Mouse (Mus musculus) adrenal gland, adult 2 months (tissue): ENCODE results near the gene Myrip. TPM values are rescaled to one million over a fixed set of nuclear protein-coding genes. Genes with fewer than 3 reads are reported as not detected.
"Not testable (repeated sequence)": the region's sequence is repeated elsewhere in the genome, so short reads cannot be mapped to it uniquely, and the experiment has no call there.

Experiments used
- DNase-seq: peaks from one replicate; pipeline ENCODE4 v3.0.0; 2021
- long read RNA-seq: library from polyadenylated mRNA; stranded (forward); transcript quantifications from one replicate; pipeline ENCODE4 v2.0.0, GENCODE M21; 2021
- polyA plus RNA-seq: library from polyadenylated mRNA; depleted of rRNA; stranded (reverse); fragments of >200 nt; gene quantifications from 2 replicates; pipeline ENCODE4 v1.2.3, GENCODE M21; 2012; rRNA removed
- total RNA-seq, 2 experiments: library from RNA; stranded (reverse); gene quantifications; 2 replicates each; pipeline ENCODE4 v1.2.3; 2021

Gene Myrip
- total RNA-seq = 1 to 10 TPM; 5.0 to 5.4 TPM
- polyA plus RNA-seq = 1.4 TPM in 2 replicates
- long read RNA-seq, partial matches to known transcripts = 1 of 1 reads
- long read RNA-seq, other reads (novel, unspliced or antisense) = 0 of 1 reads

DNA sequence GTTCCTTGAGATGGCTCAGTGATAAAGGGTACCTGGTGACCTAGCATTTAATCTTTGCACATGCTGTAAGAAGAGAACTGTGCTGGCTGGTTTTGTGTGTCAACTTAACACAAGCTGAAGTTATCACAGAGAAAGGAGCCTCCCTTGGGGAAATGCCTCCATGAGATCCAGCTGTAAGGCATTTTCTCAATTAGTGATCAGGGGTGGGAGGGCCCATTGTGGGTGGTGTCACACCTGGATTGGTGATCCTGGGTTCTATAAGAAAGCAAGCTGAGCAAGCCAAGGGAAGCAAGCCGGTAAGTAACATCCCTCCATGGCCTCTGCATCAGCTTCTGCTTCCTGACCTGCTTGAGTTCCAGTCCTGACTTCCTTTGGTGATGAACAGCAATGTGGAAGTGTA is at the start of gene Myrip:
Gene Myrip, plus strand, starts transcription at position 301 of the 400 bp plus-strand sequence.
- not testable (repeated sequence) for DNase-seq

DNA sequence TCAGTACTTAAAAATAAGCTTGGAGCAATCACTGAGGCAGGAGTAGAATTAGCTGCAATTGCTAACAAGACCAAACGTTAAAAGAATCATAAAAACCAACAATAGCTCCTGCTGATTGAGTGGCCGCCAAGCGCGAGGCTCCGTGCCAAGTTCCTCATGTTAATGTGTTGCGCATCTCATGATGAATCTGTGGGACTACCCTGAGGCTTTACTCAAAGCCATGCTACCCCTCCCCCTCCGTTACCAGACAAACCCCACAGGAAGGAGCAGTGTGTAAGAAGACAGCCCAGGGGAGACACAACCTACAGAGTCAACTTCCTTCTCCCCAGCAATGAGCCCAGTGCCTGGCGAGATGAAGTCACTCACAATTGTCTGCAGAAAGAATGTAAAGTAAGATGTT is 41.5 kb upstream of the Myrip start:
- DNase-seq = no peak

DNA sequence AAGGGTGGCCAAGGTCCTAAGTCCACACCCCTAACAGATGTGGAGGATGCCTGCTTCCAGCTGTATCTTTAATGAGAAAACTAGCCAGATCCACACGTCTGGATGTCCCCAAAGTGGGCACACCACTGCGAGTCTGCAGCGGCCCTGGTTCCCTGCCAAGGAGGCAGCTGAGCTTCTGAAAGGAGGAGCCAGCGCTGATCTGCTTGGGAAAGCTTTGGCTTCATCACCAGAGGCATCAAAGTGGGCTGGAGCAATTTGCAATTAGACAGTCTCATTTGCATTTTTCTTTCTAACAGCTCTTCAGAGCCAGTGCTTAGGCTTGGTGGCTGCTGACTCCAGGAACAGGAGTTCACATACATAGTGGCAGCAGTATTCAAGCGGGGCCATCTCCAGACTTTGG is 37.3 kb upstream of the Myrip start:
- DNase-seq = no peak

- peak; percentile 74 for DNase-seq
These were observed 28.2 kb upstream of the Myrip start for GRCm38 (mm10) chr9:120273083-120273482.

- peak; percentile 55 for DNase-seq
These were observed 26.1 kb upstream of the Myrip start for GRCm38 (mm10) chr9:120275226-120275625.

DNA sequence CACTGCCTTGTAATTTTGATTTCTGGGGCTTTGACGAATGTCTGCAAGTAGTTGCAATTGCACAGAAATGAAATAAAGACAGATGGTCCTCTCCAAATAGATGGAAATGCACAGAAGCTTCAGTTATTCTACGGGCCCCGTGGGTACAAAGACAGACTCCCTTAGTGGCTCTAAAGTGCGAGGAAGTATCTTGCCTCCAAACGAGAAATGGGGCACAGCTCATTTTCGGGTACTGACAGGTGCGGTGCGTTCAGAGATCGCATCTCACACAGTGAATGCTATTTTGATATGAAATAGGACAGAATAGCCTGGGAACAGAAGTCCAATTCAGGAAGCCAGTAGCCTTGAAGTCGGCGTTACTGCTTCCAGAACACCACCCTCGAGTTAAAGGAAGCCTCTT is 20.2 kb upstream of the Myrip start:
- no peak for DNase-seq

DNA sequence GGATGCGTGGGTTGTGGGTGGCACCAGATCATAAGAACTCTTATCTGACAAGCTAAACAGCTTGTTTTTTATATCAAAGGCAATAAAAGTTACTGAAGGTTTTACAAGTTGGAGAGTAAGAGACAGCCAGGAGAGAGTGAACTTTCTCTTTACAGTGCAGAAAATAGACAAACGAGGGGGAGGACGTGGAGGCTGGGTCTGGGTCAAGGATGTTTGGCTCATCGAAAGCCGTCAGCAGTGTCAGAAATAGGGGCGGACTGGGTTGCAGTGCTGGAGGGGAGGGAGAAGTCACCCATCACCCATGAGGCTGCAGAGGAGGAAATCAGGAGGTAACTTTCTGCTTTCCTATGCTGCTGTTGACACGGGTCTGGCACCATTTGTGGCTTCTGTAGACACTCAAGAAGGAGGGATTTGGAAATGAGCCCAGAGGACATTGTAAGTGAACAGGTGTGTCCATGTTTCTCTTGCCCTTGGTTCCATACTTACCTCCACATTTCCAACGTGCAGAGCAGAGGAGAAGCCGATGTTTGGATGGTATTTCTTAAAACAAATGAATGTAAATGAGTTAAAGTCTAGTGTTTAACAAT is 18.8 kb upstream of the Myrip start:
- DNase-seq = peak; percentile 61

DNA sequence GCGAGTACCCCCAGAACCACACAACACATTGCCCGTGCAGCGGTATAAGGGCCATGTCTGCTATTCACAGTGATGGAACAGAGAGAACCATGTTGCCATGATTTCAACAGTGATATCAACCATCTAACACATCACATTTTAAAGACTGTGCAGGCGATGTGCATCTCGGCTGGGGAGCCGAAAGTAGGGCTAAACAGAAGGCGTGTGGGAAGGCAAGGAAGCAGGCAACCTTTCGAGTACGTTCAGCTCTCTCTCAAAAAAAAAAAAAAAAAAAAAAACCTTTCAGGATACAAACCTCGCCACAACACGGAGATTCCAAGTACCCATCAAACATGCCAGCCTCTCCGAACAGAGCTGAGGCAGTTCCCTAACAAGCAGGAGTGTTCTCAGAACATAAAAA is 17.8 kb upstream of the Myrip start:
- no peak for DNase-seq

DNA sequence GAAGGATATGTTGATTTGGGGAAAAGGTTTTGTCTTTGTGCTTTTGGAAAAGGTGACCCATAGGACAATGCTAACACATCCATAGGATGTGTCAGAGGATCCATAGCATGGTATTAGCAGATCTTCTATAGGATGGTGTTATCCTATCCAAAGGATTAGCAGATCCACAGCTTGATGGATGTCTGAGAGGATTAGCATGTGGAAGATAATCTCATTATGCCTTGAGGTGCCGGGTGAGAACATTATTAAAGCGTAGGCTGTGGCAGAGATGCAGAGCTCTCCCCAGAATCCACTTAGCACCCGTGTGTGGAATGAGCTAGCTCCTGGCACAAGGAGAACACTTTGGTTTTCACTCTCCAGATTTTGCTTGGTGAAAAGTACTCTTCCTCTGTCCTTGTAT is 13.3 kb upstream of the Myrip start:
- no peak for DNase-seq

- no peak for DNase-seq
These were observed 10.9 kb upstream of the Myrip start for GRCm38 (mm10) chr9:120290375-120290774.

- DNase-seq = no peak
These were observed 8.8 kb upstream of the Myrip start for GRCm38 (mm10) chr9:120292488-120292887.

- no peak for DNase-seq
These were observed 5.8 kb upstream of the Myrip start for GRCm38 (mm10) chr9:120295527-120295926.

DNA sequence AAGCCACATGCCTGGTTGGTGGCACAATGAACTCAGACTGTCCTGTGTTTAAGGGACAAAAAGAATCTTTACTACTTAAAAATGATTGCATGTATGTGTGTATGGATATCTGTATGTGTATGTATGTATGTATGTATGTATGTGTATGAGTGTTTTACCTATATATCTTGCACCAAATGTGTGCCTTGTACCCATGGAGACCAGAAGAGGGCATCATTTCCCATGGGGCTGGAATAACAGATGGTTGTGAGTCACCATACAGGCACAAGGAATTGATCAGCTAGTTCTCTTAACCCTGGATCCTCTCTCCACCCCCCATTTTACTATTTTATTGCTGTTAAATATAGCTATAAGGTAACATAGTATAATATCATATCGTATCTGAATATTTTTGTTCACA is 4.4 kb upstream of the Myrip start:
- DNase-seq = no peak

DNA sequence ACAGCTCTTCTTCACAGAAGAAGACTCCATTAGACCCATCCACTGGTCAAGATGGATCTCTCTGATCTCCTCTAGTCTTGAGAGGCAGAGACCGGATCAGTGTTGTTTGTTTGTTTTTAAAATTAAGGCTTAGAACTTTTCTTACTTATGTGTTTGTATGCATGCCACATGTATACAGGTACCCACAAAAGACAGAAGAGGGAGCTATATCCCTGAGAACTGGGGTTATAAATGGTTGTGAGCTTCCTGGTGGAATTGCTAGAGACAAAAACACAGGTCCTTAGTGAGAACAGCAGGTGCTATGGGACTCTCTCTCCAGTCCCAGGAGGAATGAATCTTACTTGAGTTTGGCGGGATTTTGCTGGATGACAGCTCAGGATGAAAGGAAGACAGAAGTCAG is 1.9 kb upstream of the Myrip start:
- no peak for DNase-seq

DNA sequence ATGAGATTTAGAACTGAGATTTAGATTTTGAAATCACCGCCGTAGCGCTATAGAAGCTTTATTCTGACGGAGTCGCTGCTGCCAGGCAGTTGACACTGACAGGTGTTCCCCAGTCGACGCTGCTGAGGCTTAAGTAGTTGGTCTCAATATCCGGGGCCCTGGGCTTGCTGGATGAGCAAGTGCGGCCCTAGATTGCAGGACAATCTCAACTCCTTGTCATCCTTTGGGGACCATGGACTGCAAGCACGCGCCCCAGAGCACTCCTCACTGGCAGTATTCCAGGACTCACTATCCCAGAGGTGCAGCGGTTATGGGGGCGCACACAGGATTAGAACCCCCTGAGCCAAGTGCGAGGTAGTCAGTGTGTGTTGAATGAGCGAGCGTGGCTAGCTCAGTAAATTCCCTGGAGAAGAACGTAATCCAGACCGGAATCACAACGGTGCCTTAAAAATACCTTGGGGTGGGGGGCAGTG is 1.7 kb downstream of the Myrip start:
- no peak for DNase-seq

DNA sequence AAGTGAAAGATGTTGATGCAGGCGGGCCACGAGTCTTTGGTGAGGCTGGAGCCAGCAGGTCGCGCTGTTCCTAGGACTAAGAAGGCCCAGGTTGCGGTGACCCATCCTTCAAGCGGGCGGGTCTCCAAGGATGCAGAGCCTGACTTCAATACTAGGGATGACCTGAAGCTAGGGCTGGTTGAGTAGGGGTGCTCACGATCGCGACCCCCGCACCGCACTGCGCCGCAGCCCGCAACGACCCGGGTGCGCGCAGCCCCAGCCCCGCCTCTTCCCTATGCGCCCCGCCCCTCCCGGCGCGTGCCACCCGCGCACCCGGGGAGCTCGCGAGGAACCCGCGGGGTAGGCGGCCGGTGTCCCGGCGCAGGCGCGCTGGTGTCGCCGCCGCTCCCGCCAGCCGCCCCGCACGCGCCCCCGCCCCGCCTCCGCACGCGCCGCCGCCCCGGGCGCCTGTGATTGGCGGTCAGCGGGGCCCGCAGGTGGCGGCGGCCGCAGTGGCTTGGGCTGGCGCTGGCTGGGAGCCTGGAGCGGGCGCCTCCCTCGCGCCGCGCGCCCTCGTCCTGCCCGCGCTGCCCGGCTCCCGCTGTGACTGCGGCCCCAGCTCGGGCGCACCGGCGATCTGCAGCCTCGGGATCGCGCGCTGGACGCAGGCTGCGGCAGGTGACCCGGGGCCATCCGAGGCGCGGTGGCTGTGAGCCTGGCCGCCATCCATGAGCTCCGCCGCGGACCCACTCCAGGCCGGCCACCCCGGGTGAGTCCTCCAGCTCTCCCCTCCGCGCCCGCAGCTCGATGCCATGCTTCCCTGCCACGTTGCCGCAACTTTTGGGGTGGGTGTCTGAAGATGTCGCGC is 2.4 kb downstream of the Myrip start:
- peak; percentile 79 for DNase-seq

- peak; percentile 33 for DNase-seq
These were observed 3.2 kb downstream of the Myrip start for GRCm38 (mm10) chr9:120304300-120305137.

DNA sequence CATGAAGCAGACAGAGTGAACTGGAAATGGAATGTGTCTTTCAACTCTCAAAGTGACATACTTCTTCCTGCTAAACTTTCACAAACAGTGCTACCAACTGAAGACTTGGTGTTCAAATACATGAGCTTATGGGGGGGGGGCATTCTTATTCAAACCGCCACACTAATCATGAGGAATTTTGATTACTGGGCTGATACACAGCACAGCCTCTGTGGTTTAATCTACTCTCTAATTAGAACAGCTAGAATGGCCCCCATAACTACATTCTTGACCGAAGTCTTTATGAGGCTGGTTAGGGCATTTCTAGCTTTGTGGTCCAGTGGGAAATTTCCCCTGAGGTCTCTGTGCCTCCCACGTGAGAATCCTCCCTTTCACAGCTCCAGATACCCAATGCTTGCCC is 13.9 kb downstream of the Myrip start:
- no peak for DNase-seq

GRCm38 (mm10) chr9:120319099-120319498 is 17.8 kb downstream of the Myrip start:
- DNase-seq = no peak

GRCm38 (mm10) chr9:120320573-120320972 is 19.3 kb downstream of the Myrip start:
- DNase-seq = no peak

GRCm38 (mm10) chr9:120322702-120323426 is 21.6 kb downstream of the Myrip start:
- no peak for DNase-seq

DNA sequence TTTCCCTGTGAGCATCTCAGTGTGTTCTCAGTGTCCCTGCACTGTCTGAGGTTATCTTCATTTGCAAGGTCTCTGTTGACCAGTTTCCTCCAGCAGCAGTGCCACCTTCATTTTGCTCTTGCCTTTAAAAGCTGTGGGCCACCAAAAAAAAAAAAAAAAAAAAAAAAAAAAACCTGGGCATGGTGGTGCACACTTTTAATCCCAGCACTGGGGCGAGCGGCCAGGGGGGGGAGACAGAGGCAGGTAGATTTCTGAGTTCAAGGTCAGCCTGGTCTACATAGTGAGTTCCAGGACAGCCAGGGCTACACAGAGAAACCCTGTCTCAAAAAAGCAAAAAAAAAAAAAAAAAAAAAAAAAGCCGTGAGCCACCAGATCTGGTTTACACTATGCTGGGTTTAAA is 29.7 kb downstream of the Myrip start:
- DNase-seq = not testable (repeated sequence)
